Mouse (Mus musculus) naive thymus-derived CD4-positive, alpha-beta T cell, adult 2 months (primary cell): ENCODE measurements around the gene Wdr54.

Experiments
- DNase-seq: peaks from one replicate; pipeline ENCODE4 v3.0.0-alpha.2; 2011; ENCODE audit warnings: low read depth

Wdr54 gene

DNA sequence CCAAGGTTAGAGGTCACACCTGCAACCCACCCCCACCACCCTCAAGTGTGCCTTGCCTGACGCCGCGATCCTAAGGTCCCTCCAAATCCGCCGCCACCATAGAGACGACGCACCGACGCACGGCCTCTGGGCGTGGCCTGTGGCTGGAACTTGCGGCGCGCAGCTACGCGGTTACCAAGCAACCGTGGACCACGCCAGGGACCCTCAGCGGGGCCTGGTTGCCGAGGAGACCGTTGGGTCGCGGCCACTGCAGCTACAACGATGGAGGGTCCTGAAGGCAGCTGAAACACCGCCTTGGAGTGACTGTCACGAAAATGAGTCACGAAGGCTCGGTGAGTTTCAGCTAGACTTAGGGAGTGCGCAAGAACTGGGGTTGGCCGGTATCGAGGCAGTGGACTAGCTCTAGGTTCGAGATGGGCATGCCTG lies at the start of gene Wdr54, which contains the start of gene 1700003E16Rik:
TSS of gene Wdr54 (minus strand) at position 139 of the 426 bp plus-strand sequence.
TSS of gene 1700003E16Rik (plus strand) at position 146 of the 426 bp plus-strand sequence.
- peak; percentile 61 for DNase-seq

DNA sequence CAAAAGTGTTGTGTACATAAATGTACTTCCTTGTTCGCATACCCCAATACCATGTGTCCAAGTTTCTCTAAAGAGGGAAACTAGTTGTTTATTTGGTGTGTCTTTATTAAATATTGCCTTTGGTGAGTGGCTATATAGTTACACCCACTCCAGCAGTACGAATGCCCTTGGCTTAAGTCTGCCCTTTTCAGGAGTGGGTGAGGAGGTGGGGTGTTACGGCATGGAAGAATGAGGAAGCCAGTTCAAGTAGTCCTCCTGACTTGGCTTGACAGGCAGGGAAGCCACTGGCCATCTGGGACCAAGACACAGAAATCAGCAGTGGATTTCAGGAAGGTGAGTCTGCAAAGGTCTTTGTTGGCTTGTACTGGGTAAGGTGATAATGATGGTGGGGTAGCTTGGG lies 49.7 kb upstream of the Wdr54 start:
- DNase-seq = no peak

DNA sequence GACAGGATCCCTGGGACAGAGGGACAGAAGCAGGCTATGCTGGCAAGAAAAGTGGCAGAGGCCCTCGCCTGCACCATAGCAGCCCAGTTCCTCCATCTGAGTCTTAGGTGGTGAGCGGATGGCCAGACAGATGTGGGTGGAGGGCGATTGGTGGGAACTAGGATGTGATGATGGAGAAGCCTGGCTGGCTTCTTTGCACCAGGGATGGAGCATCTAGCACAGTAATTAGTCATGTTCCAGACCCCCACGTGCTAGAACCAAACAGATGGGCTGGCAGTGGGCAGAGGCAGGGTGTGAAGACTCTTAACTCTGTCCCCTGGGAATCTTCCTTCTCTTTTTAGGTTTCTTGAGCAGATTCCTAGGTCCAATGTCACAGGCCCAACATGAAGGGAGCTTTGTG lies 47.1 kb upstream of the Wdr54 start:
- DNase-seq = no peak

DNA sequence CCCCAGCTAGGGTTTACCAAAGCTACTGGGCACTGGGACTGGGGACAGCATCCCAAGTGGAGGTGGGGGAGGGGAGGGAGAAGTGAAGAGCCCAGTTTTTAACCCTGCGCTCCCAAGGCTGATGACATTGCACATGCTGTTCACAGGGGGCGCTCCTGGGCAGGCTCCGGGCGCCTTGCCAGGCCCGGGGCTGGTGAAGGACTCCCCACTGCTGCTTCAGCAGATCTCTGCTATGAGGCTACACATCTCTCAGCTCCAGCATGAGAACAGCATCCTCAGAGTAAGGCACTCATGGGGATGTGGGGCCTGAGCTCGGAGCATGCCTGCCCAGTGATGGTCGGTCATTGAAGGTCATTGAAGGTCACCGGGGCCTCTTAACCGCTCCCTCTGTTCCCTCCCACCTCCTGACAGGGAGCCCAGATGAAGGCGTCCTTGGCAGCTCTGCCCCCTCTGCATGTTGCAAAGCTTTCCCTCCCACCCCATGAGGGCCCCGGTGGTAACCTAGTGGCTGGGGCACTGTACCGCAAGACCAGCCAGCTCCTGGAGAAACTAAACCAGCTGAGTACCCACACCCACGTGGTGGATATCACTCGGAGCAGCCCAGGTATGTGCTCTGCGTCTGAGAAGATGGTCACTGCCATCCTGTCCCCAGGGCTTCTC lies 41.3 kb upstream of the Wdr54 start:
- DNase-seq = no peak

DNA sequence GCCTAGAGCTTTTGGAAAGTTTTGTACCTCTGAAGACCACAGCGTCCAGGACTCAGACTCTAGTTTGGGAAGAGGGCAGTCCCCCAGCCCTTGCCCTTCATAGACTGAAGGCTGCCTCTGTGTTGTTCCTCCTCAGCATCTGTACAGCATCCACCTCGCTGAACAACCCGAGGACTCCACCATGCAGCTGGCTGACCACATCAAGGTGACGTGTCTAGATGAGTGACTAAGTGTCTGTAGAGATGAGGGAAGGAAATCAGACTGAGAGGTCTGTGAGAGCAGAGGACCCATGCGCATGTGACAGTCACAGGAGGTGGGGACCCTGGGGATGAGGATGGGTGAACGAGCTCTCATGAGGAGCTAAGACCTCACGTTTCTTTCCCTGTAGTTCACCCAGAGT lies 37.4 kb upstream of the Wdr54 start:
- no peak for DNase-seq

DNA sequence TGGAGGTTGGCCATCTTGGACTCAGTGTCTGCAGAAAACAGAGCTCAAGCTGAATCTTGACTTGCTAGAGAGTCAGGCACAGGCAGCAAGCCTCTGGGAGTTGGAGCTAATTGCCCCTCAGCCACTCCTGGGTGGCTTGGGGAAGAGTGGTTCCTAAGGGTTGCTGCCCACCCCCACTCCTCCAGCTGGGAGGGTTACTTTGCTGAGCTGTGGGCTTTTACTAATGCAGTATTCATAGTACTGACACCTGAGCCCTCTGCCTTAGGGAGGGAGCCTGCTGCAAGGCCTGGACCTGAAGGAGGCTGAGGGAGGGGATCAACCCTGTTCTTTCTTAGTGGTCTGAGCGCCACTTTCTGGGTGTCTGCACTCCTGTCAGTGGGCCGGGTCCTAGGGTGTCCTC lies 30.7 kb upstream of the Wdr54 start:
- no peak for DNase-seq

DNA sequence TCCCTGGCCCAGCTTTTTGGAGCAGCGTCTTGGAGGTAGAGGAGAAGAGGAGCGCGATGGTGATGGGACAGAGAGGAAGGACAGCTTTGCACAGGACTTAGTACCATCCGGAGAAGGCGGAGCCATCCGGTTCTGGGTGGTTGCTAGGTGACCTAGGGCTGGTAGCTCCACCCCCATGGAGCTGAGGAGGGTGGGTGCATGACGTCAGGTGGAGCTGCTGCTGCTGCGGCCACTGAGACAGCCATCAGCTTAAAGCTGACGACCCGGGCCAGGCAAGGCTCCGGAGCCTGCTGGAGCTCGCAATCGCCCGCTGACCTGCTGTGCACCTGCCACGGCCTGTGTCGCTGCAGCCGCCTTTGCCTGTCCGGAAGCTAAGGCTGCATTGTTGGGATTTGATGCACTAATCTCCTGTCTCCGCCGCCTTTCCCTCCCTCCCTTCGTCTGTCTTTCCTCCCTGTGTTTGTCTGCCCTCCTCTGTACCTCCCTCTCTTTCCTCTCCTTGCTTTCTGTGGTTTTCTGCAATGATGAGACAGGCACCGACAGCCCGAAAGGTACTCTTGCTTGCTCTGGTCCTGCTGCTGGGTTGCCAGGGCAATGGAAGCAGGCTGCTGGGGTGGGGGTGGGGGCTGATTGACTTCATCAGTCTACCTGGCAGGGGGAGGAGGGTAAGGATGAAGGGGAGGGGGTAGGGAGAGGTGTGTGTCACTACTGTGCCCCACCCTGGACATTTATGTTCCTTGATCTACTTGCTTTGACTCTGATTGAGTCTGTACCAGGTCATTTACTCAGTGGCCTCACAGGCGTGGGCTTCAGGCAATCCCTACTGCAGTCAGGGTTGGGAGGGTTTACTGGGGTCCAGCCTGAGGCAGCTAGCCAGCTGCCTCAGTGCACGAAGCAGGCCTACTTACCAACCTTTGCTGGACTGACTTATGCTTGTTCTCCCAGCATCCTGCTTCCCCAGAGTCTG lies 30.0 kb upstream of the Wdr54 start:
- DNase-seq = peak; percentile 58

DNA sequence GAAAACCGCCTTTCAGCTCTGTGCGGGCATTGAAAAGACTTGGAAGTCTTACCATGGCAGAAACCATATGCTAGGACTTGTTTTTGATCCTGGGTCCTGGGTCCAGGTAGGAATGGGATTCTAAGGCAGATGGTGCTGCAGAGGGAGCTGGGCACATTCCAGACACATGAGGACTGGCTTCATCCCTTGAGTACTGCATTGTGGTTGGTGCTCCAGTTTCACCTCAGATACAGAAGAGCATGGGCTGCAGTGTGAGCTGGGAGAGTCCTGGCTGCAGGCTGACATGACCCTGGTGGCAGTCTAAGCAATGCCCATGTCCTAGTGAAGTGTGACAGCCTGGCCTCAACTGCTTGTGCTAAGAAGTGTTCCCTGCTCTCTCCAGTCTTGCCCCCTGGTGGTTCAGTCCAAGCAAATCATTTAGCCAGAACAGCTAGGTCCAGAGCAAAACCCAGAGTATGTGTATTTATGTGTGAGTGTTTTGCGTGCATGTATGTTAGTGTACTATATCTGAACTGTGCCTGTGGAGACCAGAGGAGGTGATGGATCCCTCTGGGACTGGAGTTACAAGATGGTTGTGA lies 28.8 kb upstream of the Wdr54 start:
- peak; percentile 24 for DNase-seq

DNA sequence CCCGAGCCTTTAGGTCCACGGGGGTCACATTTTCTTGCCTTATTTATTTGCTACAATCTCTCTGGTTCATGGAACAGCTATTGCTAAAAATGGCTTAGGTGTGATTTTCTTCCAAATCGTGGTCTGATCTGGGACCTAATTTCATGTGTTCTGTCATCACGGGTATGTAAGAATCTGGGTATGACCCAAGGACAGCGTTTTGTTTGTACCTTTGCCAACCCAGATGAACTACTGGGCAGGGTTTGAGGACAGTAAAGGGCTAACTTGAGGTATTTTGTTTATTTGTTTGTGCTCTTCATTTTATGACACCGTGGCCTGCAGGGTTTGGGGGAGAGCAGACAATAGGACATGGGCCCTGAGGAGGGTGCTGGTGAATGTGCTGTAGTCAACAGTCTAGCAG lies 24.4 kb upstream of the Wdr54 start:
- no peak for DNase-seq

DNA sequence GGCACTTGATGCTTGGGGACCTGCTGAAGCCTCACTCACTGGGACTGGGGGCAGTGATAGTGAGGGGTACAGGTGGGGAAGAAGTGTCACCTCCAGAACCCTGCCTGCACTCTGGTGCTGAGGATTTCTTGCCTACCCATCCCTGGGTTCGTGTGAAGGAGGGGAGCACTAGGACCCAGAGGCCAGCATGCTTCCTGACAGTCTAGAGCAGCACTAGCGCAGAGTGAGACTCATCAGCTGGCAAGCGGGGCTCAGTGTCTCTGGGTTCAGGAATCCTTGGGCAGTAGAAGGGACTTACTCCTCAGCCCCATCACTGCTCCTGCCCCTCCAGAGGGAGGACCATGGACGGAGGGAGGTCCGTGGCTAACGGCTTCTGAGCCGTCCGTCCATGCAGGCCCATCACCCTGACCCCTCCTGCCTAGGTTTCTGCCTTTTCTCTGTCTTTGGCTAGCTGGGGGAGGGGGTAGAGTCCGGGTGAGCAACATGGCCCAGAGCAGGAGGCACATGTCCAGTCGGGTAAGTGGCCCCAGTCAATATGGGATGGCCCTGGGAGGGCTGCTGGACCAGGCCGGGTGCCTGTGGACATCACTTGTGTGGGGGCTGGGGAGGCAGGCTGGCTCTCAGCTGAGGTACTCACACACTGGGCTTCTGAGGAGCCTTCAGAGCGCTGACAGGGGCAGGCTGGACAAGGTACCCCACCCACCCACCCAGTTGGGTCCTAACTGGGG lies 23.4 kb upstream of the Wdr54 start:
- DNase-seq = no peak

DNA sequence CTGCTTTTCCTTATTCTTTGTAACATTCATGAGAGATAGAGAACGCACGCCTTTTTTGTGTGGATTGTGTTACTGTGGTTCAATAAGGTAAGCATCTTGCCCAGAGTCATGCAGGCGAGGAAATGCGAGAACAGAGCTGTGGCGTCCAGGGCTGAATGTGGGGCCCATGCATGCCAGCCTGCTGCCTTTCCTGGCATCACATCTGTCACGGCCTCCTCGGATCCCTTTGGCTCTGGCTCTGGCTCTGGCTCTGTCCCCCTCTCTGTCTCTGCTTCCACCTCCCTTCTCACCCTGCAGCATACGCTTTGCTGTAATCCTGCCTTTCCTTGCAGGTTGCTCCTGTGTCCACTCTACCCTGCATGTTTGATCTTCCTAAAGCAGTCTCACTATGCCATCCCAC lies 19.8 kb upstream of the Wdr54 start:
- DNase-seq = no peak

DNA sequence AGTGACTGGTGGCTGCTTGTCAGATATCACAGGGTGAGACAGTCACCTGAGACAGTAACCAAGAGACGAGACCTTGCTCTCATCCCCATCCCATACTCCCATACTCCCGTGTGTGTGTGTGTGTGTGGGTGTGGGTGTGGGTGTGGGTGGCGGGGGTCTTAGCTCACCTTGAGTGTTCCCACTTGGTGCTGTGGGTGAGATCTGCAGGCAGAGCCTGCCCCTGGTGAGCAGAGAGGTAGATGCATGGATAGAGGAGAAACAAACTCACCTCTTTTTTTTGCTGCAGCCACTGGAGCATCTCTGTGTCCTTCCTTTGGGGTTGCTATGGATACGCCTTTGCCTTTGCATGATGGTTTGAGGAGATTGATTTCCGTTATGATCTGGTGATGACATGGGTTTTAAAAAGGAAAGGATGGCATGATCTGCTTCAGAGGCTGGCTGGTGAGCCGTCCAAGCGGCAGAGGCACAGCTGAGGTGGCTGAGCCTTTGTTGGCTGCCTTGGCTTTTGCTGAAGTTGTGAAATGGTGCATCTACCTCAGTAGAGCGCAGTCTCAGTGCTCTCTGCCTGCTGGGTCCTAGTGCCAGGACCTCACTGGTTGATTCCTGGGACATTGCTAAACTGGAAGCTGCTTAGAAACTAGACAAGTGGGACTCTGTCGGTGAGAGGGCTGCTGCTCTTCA lies 16.2 kb upstream of the Wdr54 start:
- DNase-seq = no peak

DNA sequence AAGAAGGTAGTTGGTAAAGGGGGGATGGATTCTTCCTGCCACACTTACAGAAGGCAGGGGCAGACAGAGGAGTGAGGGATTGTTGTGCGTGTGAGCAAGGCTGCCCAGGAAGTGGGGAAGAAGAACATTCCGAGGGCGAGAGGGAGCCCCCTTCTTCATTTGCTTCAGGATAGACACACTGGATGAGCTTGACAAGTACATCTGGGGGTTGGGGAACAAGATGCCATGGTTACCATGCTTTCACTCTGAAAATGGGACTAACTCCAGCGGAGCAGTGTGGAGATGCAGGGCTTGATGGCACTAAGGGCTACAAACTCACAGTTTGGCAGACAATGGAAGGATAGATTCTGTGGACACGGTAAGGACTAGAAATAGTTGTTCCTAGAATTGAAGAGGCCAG lies 14.9 kb upstream of the Wdr54 start:
- no peak for DNase-seq

DNA sequence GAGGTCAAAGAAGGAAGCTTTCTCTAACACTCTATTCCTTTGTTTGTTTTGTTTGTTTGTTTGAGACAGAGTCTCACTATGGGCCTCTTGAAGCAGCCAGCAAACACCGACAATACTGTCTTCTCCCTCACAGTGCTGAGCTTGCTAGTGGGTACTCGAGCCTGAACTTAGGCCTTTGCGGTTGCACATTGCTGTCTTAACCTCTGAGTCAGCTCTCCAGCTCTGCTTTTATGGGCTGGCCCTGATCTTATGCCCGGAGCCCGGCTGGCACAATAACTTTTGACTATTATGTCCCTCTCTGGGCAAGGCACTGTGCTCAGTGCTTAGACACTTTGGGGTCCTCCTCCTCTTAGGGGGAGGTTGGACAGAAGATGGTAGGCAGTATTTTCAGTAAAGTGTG lies 13.7 kb upstream of the Wdr54 start:
- DNase-seq = no peak

DNA sequence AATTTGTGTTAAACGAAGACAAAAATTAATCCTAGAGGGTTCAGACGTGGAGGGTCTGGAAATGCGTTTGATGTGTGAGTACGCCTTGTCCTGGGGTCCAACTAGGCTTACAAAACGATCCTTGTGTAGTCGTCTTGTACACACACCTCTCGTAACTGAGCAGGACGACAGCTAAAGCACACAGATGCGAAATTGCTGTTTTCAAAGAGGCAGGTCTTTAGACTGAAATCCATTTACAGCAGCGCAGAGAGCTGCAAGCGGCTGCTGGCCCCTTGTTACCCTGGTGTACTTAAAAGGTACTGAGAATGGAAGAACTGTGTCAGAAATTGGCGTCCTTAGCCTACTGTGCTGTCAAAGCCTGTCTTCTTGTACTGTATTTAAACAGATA lies 10.0 kb upstream of the Wdr54 start:
- peak; percentile 70 for DNase-seq

DNA sequence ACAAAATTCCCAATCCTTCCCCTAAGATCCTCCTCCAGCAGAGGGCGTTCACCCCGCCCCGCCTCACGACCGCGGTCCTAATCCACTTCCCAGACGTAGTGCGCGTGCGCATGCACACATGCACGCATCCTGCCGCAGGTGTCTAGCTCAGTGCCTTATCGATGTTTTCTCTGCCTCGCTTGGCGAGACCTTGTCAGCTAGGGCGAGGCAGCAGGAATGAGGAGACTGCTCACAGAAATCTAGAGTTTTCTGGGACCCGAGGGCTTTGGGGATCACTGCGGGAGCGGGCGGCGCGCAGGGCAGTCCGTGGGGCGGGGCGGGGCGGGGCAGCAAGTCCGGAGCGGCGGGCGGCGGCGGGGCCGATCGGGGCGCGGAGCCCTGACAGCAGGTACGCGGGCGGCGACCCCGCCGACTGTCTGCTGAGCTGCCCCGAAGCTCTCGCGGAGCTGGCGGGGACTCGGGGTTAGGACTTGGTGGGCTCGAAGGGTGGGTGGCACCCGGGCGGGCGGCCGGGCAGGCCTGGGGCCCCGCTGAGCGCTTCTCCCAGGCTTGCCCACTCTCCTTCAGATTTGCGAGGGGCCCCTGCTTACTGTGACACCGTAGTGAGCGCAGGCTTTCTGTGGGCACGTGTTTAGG lies 9.5 kb upstream of the Wdr54 start, which contains the start of gene Dctn1:
TSS of gene Dctn1 (plus strand) at position 314 of the 636 bp plus-strand sequence.
- DNase-seq = peak; percentile 98

DNA sequence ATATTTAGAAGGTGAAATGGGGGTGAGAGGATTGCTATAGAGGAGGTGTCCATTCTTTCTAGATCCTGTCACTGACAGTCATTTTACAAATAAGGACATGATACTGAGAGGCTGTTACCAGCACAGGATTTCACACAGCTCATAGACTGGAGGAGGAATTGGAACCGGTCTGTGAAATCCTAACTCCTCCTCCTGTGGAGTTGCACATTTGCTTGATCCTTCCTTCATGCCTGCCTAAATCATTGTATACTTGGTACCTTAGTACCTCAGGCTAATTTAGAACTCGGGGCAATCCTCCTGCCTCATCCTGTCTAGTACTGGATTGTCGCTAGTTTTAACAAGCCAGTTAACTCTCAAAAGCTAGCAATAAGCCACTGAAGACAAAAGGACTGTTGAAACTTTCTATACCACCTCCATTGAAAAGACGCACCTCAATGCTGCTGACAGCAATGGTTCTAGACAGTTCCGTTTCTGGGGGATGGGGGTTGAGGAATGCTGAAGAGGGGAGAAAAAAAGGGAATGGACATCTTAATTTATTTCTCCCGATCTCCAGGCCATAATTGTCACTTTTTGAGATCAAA lies 8.9 kb upstream of the Wdr54 start:
- no peak for DNase-seq

DNA sequence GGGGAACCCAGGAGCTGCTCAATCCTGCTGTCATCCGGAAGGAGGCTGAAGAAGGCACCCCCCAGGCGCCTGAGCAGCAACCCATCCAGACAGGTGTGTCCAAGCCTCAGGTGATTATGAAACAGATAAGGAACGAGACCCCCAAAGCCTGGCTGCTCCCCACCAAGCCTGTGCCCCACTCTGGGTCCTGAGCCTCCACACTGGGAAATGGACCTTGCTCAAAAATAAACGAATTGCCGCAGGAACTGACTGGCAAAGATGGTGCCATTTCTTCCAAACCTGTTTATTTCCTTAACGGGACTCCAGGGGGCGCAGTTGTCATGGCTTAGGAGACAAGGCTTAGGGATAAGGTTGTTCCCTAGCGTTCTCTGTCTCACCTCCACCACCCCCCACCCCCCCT lies 6.5 kb upstream of the Wdr54 start:
- DNase-seq = peak; percentile 81

DNA sequence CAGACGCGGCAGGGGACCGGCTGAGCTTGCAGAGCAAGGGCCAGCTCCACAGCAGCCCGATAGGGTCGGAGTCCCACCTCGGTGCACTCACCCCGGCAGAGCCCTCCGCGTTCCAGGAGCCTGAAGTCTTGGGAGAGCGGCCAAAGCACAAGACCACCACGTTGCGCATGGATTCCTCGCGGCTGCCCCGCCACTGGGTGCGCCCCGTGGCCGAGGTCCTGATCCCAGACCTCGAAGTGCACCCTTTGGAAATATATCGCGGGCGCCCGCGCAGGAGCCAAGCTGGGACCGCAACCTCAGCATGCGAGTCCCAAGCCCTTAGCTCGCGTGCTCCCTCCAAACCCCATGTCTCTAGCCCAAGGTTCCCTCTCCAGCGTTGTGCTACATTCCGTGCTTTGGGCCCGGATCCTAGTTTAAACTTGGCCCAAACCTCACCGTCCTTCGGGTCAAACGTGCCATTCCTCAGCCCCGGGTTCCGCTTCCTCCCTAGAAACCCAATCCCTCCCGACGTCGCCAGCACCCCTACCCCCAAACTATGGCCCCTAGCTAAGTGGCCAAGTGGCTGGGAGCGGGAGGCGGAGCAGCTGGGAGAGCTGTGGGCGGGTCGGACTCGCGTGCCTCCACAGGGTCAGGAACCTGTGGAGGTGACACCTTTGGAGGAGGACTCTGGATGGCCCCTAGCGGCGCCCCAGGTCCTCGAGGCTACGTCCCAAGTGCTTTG lies 5.9 kb upstream of the Wdr54 start:
- DNase-seq = peak; percentile 38

DNA sequence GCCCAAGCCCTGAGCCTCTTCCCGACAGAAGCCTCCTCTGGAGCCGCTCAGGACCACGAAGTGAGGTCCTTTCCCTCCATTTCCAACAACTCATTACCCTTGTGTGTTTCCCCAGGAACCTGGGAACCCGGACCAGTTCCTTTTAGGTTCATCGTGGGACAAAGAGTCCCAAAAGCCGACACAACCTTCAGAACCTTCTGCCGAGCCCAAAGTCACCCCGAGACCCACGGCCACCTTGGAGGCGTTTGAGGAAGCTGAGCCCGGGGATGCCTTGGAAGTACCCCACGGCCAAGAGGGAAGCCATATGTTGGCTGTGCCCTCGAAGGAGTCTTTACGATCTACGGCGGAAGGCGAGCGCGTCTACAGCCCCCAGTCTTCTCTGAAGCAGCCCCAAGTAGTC lies 5.2 kb upstream of the Wdr54 start:
- DNase-seq = peak; percentile 34
